In genomic region chr13:91908202-91908980, GRCm38 (mm10) we compare ENCODE assay signal across 8 mouse cellular contexts. TPM values are rescaled to one million over a fixed set of nuclear protein-coding genes. Genes with fewer than 3 reads are reported as not detected.
DNase-seq lines count a peak whose midpoint lies in the region; ATAC-seq and TF ChIP-seq lines count a peak whose summit lies in the region.

No protein-coding gene starts in this region.

- H3K27ac ChIP-seq in gastrocnemius, adult 2 months: no peak overlapping the region
- no peak overlapping the region for H3K27ac ChIP-seq in intestine, embryonic 15.5 days
- H3K27ac ChIP-seq in midbrain, embryonic 13.5 days: no peak overlapping the region
- H3K27ac ChIP-seq in small intestine, adult 2 months (ENCODE audit: insufficient read depth, low read depth, low read length): no peak overlapping the region

- H3K4me3 ChIP-seq in gastrocnemius, adult 2 months: no peak overlapping the region
- no peak overlapping the region for H3K4me3 ChIP-seq in intestine, embryonic 15.5 days (replicated peaks)
- no peak overlapping the region for H3K4me3 ChIP-seq in midbrain, embryonic 13.5 days (replicated peaks)
- H3K4me3 ChIP-seq in small intestine, adult 2 months (ENCODE audit: low read depth, low read length): no peak overlapping the region

- ATAC-seq in intestine, embryonic 15.5 days: peak; percentile 80
- peak; percentile 91 for ATAC-seq in midbrain, embryonic 13.5 days
- no peak for ATAC-seq in erythroid progenitor cell, adult 5-6 weeks (replicated peaks; ENCODE audit: low FRiP score, poor library complexity, severe bottlenecking)

- WGBS in intestine, embryonic 15.5 days: 41% methylated on average over 10 of the region's 10 CpGs
- 41% methylated on average over 10 of the region's 10 CpGs for WGBS in midbrain, embryonic 13.5 days
- WGBS in small intestine, adult 2 months: 42% methylated on average over 10 of the region's 10 CpGs

- no peak overlapping the region for H3K9ac ChIP-seq in intestine, embryonic 15.5 days
- H3K9ac ChIP-seq in midbrain, embryonic 13.5 days (replicated peaks): no peak overlapping the region; the same call in 1 of the 2 replicates

- peak; percentile 79 for DNase-seq in ZHBTc4 (ENCODE audit: low read depth, low spot score)
- peak; percentile 80 to 86 for DNase-seq in cerebellum, postnatal 14 days
- peak; percentile 83 for DNase-seq in gastrocnemius, adult 2 months
- DNase-seq in left cerebral cortex, postnatal 10 days (ENCODE audit: extremely low spot score in 1 of 2, low spot score in 2 of 2): peak; percentile 78 to 85

- no peaks in the 10 kb centered on the region for H3K36me3 ChIP-seq in intestine, embryonic 15.5 days
- H3K36me3 ChIP-seq in midbrain, embryonic 13.5 days: no peaks in the 10 kb centered on the region
- H3K36me3 ChIP-seq in small intestine, adult 2 months (ENCODE audit: control insufficient read depth, insufficient read depth, low read length): peaks cover 8% of the 10 kb centered on the region

- no peak for TF ChIP-seq POLR2A in small intestine, adult 2 months (IDR thresholded peaks at IDR 0.05; ENCODE audit: low read depth, low read length)

- no peaks in the 10 kb centered on the region for H3K4me1 ChIP-seq in intestine, embryonic 15.5 days (replicated peaks)
- no peaks in the 10 kb centered on the region for H3K4me1 ChIP-seq in midbrain, embryonic 13.5 days (replicated peaks)
- H3K4me1 ChIP-seq in small intestine, adult 2 months (ENCODE audit: control insufficient read depth, insufficient read depth, insufficient read length, low read length): no peaks in the 10 kb centered on the region

- TF ChIP-seq CTCF in gastrocnemius, adult 2 months (IDR thresholded peaks at IDR 0.05): peak; percentile 97
- peak; percentile 85; the same call in 1 of the 2 replicates for TF ChIP-seq CTCF in small intestine, adult 2 months (IDR thresholded peaks at IDR 0.05; ENCODE audit: extremely low read depth, insufficient read length, insufficient replicate concordance, low read depth, low read length)

- H3K9me3 ChIP-seq in intestine, embryonic 15.5 days: no peaks in the 10 kb centered on the region
- H3K9me3 ChIP-seq in midbrain, embryonic 13.5 days: no peaks in the 10 kb centered on the region

- intact Hi-C loops in gastrocnemius, adult 2 months (cut with DNase I): loop anchor here (5.0 kb wide), 2 partner anchors 429 to 574 kb away; partner anchors contain the start of gene Fam151b
- intact Hi-C loops in left cerebral cortex, postnatal 10 days (cut with DNase I): loop anchor here (5.0 to 10.0 kb wide), 3 partner anchors 429 to 586 kb away; partner anchors contain the start of gene Dhfr

- no peaks in the 10 kb centered on the region for H3K27me3 ChIP-seq in intestine, embryonic 15.5 days (replicated peaks)
- no peaks in the 10 kb centered on the region for H3K27me3 ChIP-seq in midbrain, embryonic 13.5 days
- no peaks in the 10 kb centered on the region for H3K27me3 ChIP-seq in small intestine, adult 2 months (ENCODE audit: control insufficient read depth, insufficient read depth, low read length)

- no peak overlapping the region for H3K4me2 ChIP-seq in intestine, embryonic 15.5 days (replicated peaks)
- no peak overlapping the region for H3K4me2 ChIP-seq in midbrain, embryonic 13.5 days (replicated peaks)

RNA-seq across cellular contexts. Expression of gene Ckmt2, which starts 31.7 kb away (rescaled TPM):
- total RNA-seq in gastrocnemius, adult 2 months (2021): 1,000 to 10,000 TPM; 1,040 to 2,126 TPM
- polyA plus RNA-seq in intestine, embryonic 15.5 days (2015; fragmentation: Nextera tagmentation; extraction: Ambion mirVana): 1.5 and 1.7 TPM in 2 replicates
- not detected for total RNA-seq in left cerebral cortex, postnatal 10 days (2021)
- not detected in 2 replicates for polyA plus RNA-seq in midbrain, embryonic 13.5 days (2015; fragmentation: Nextera tagmentation; extraction: Ambion mirVana)
- not detected in 2 replicates for polyA plus RNA-seq in small intestine, adult 2 months (2012; rRNA removed)
- total RNA-seq in erythroid progenitor cell, adult 5-6 weeks (2015; ENCODE audit: low replicate concordance): not detected in 2 replicates
- not detected in 2 replicates for total RNA-seq in erythroid progenitor cell, adult 5-6 weeks (2017; ENCODE audit: low replicate concordance)

Comparison
In these comparisons a context has a peak if more than half of its experiments do, and no peak if none do; other contexts are left out.
1. RNA of gene Ckmt2, which starts 31.7 kb away (total RNA-seq): 1,040 to 2,126 TPM in gastrocnemius, adult 2 months; not detected in left cerebral cortex, postnatal 10 days and not detected in erythroid progenitor cell, adult 5-6 weeks; every median in the first group is over 100 times any median in the second.
2. Peak in every context shown above with its lines, with median percentiles within 50 percentile points of each other: DNase-seq.